ENCODE assay signal across 9 mouse cellular contexts in genomic region chr19:43396327-43396726, GRCm38 (mm10). TPM values are rescaled to one million over a fixed set of nuclear protein-coding genes. Genes with fewer than 3 reads are reported as not detected.
DNase-seq lines count a peak whose midpoint lies in the region; ATAC-seq and TF ChIP-seq lines count a peak whose summit lies in the region.
"Had no signal": no experiment of that assay in that cellular context is flagged by ENCODE, and none has a peak within 500 bp of the region (broad histone marks: within the 10 kb centered on the region; RNA-seq: fewer than 3 reads in every experiment).

No protein-coding gene starts in this region.

- WGBS in embryonic facial prominence, embryonic 14.5 days, result 2% methylated on average over 4 of the region's 4 CpGs
- 5% methylated on average over 4 of the region's 4 CpGs for WGBS in midbrain, embryonic 12.5 days

- H3K4me3 ChIP-seq in embryonic facial prominence, embryonic 14.5 days (ENCODE audit: low read depth, low read length), result no peak overlapping the region
- H3K4me3 ChIP-seq in midbrain, embryonic 12.5 days, result no peak overlapping the region
- H3K4me3 ChIP-seq: limb, embryonic 12.5 days had no signal

- H3K27me3 ChIP-seq in Patski, result peaks cover 87% of the 10 kb centered on the region
- no peaks in the 10 kb centered on the region for H3K27me3 ChIP-seq in embryonic facial prominence, embryonic 14.5 days (replicated peaks; ENCODE audit: control insufficient read depth, insufficient read depth, low read length)
- H3K27me3 ChIP-seq in midbrain, embryonic 12.5 days, result no peaks in the 10 kb centered on the region
- H3K27me3 ChIP-seq: limb, embryonic 12.5 days had no signal

- peak; percentile 83 for ATAC-seq in Patski
- ATAC-seq in embryonic facial prominence, embryonic 14.5 days (ENCODE audit: low read depth), result no peak
- peak; percentile 54; the same call in 1 of the 2 replicates for ATAC-seq in midbrain, embryonic 12.5 days (ENCODE audit: low FRiP score, low read depth)
- no peak for ATAC-seq in monocyte, adult 5-6 weeks (replicated peaks; ENCODE audit: insufficient number of reproducible peaks, low FRiP score, low TSS enrichment, poor library complexity, severe bottlenecking)

- in situ Hi-C loops in Patski (cut with MboI; ENCODE audit: low pct_unique_long_range_greater_than_20kb), result no loop called here

- H3K4me2 ChIP-seq in embryonic facial prominence, embryonic 14.5 days (ENCODE audit: low read depth, low read length), result no peak overlapping the region
- no peak overlapping the region for H3K4me2 ChIP-seq in midbrain, embryonic 12.5 days (replicated peaks)
- H3K4me2 ChIP-seq: limb, embryonic 12.5 days had no signal

- no peaks in the 10 kb centered on the region for H3K4me1 ChIP-seq in embryonic facial prominence, embryonic 14.5 days (ENCODE audit: control insufficient read depth, insufficient read depth, low read length)
- no peaks in the 10 kb centered on the region for H3K4me1 ChIP-seq in midbrain, embryonic 12.5 days
- H3K4me1 ChIP-seq: limb, embryonic 12.5 days had no signal

- peak; percentile 77 for TF ChIP-seq CTCF in Patski (IDR thresholded peaks at IDR 0.05)

- no peak overlapping the region for H3K9ac ChIP-seq in embryonic facial prominence, embryonic 14.5 days (ENCODE audit: low read depth, low read length)
- no peak overlapping the region for H3K9ac ChIP-seq in midbrain, embryonic 12.5 days (replicated peaks)
- H3K9ac ChIP-seq: limb, embryonic 12.5 days had no signal

- CTCF ChIA-PET in Patski (lab: Charles Lee), result interaction anchor here (1.0 to 3.1 kb wide), 10 partner anchors 8 to 1081 kb away, joined by 3 to 18 read pairs (median 6); no protein-coding TSS in a partner anchor

- no peaks in the 10 kb centered on the region for H3K36me3 ChIP-seq in embryonic facial prominence, embryonic 14.5 days (ENCODE audit: control insufficient read depth, insufficient read depth, low read length)
- no peaks in the 10 kb centered on the region for H3K36me3 ChIP-seq in midbrain, embryonic 12.5 days
- H3K36me3 ChIP-seq: limb, embryonic 12.5 days had no signal

- no peaks in the 10 kb centered on the region for H3K9me3 ChIP-seq in embryonic facial prominence, embryonic 14.5 days (ENCODE audit: control insufficient read depth, low read length)
- H3K9me3 ChIP-seq in midbrain, embryonic 12.5 days, result no peaks in the 10 kb centered on the region
- H3K9me3 ChIP-seq: limb, embryonic 12.5 days had no signal

- no peak overlapping the region for H3K27ac ChIP-seq in embryonic facial prominence, embryonic 14.5 days (replicated peaks; ENCODE audit: low read depth, low read length)
- H3K27ac ChIP-seq in midbrain, embryonic 12.5 days (replicated peaks), result no peak overlapping the region
- H3K27ac ChIP-seq: limb, embryonic 12.5 days had no signal

- DNase-seq in heart, adult 8-10 months (ENCODE audit: low spot score), result peak; percentile 28
- no peak for DNase-seq in heart, adult 11 months
- DNase-seq in A20 (ENCODE audit: low read depth, low spot score) (peak; percentile 59), Patski (ENCODE audit: low read depth, low spot score) (peak; percentile 6)
- DNase-seq in embryonic facial prominence, embryonic 14.5 days (ENCODE audit: low spot score), result peak; percentile 68
- DNase-seq in layer of hippocampus, adult 9-10 months (ENCODE audit: low spot score), result peak; percentile 55

- POLR2A ChIA-PET in Patski (lab: Charles Lee), result no interaction called here

RNA-seq across cellular contexts. Expression of gene Hpse2, which starts 8.2 kb away (rescaled TPM):
- total RNA-seq in heart, adult 8-10 months (2022), result under 1 TPM in 2 of 4 experiments, not detected in 2; 0.06 to 0.57 TPM
- not detected for polyA plus RNA-seq in Patski (2021)
- 4.1 and 4.3 TPM in 2 replicates for polyA plus RNA-seq in embryonic facial prominence, embryonic 14.5 days (2014; fragmentation: Nextera tagmentation; extraction: Ambion mirVana)
- 0.21 and 0.50 TPM in 2 replicates for polyA plus RNA-seq in midbrain, embryonic 12.5 days (2016; fragmentation: Nextera tagmentation; extraction: Ambion mirVana)
- total RNA-seq in monocyte, adult 5-6 weeks (2017), result not detected in 3 replicates

RNA-seq across cellular contexts. Expression of gene Cnnm1, which starts 43.9 kb away (rescaled TPM):
- under 1 TPM in 3 of 4 experiments, not detected in 1; 0.11 to 0.38 (median 0.22) TPM for total RNA-seq in heart, adult 8-10 months (2022)
- not detected for polyA plus RNA-seq in Patski (2021)
- polyA plus RNA-seq in embryonic facial prominence, embryonic 14.5 days (2014; fragmentation: Nextera tagmentation; extraction: Ambion mirVana), result 0.96 and 1.4 TPM in 2 replicates
- polyA plus RNA-seq in midbrain, embryonic 12.5 days (2016; fragmentation: Nextera tagmentation; extraction: Ambion mirVana), result 0.36 and 0.59 TPM in 2 replicates
- total RNA-seq in monocyte, adult 5-6 weeks (2017), result not detected in 3 replicates

Comparison
In these comparisons a context has a peak if more than half of its experiments do, and no peak if none do; other contexts are left out.
1. ATAC-seq: peak in Patski (single experiment) and midbrain, embryonic 12.5 days (single experiment); none in embryonic facial prominence, embryonic 14.5 days (single experiment) and monocyte, adult 5-6 weeks (single experiment).